Mouse (Mus musculus) cerebellum, postnatal 25 days (tissue): ENCODE results near the gene Rhobtb3.
"Not testable (repeated sequence)": the region's sequence is repeated elsewhere in the genome, so short reads cannot be mapped to it uniquely, and the experiment has no call there.

Experiments
- DNase-seq, 2 experiments: peaks; one replicate each; pipeline ENCODE4 v3.0.0; 2021; ENCODE audit warnings: mixed read lengths in 2 of 2

Rhobtb3 gene

GRCm38 (mm10) chr13:75844833-75845518 is 98.7 kb downstream of the Rhobtb3 start:
- DNase-seq = no peak

- no peak for DNase-seq
Measured at GRCm38 (mm10) chr13:75843993-75844683, 99.6 kb downstream of the Rhobtb3 start.

DNA sequence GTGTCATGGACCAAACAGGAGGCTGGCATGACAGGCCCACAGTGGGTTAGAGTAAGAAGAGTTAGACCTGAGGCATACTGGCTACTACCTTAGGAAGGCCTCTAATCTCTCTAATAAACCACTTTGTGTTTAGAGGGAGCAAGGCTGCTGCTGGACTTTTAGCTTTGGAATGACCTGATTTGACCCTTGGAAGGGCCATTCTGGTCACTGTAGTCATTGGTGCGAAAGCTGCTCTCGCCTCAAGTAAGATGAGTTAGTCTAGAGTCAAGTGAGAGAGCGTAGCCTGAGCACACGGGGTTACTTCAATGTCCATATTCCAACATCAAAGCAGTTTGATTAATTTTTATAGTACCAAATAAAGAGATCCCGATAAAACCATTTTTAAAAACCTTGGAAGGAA is 100.4 kb downstream of the Rhobtb3 start:
- DNase-seq = no peak

GRCm38 (mm10) chr13:75841950-75842349 is 101.8 kb downstream of the Rhobtb3 start:
- no peak for DNase-seq

- peak; percentile 15 to 24 for DNase-seq
Measured at GRCm38 (mm10) chr13:75840752-75841285, 102.9 kb downstream of the Rhobtb3 start.

GRCm38 (mm10) chr13:75839719-75840481 is 103.8 kb downstream of the Rhobtb3 start, which contains the start of gene Glrx:
Gene Glrx (plus strand): TSS chr13:75839868.
- peak; percentile 76 to 80 for DNase-seq

GRCm38 (mm10) chr13:75838506-75838905 is 105.2 kb downstream of the Rhobtb3 start:
- DNase-seq = no peak

DNA sequence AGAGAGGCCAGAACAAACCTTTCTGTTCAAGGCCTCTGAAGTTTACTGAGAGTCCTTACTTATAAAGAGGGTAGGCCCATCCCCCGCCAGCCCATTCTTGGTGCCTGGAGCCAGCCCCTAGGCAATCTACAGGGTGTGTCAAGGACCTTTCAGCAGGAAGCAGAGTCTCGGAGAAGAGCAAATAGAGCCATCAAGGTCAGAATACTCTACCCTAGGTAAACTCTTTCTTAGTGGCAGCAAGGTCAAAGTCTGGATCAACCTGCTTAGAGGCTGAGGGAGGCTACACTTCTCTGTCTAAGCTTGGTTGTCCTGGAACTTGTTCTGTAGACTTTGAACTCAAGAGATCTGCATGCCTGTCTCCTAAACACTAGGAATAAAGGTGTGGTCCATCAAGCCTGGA is 108.3 kb downstream of the Rhobtb3 start:
- no peak for DNase-seq

- no peak for DNase-seq
Measured at GRCm38 (mm10) chr13:75833499-75833898, 110.2 kb downstream of the Rhobtb3 start.

DNA sequence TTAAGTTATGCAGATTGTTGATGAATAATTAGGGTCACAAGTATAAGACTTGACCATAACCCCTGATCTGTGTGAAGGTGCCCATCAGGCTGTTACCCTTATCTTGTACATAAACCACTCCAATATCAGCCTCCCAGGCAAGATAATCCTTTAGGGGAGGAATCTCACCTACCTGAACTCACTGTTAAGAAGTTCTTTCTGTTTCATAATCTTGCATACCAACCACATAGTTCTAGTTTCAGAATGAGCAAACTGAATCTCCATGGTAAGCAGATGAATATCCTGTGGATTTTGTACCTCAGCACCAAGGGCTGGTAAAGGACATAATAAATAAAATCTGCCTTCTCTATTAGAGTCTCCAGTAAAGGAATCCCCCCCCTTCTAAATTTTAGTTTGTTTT is 111.0 kb downstream of the Rhobtb3 start:
- DNase-seq = no peak

DNA sequence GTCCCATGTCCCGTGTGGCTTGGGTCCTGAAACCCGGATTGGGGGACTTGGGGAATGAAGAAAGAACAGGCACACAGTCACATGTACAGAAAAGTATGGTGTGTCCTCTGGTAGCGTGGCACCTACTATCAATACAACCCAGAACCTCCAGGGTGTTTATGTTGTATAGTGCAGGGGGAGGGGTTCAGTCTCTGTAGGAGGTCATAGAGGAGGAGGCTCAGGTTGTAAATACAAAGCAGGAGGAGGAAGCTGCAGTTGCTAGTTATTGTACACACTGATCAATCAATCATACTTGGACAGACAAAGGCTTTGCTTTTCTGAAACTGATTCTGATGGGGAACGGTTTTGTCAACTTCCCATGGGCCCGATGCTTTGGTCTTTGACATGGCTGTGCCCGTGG is 112.0 kb downstream of the Rhobtb3 start:
- DNase-seq = no peak

GRCm38 (mm10) chr13:75830708-75831107 is 113.0 kb downstream of the Rhobtb3 start:
- DNase-seq = no peak

- no peak for DNase-seq
Measured at GRCm38 (mm10) chr13:75825388-75825787, 118.3 kb downstream of the Rhobtb3 start.

GRCm38 (mm10) chr13:75824611-75825319 is 119.0 kb downstream of the Rhobtb3 start:
- no peak for DNase-seq

- no peak for DNase-seq
Measured at GRCm38 (mm10) chr13:75823201-75823600, 120.5 kb downstream of the Rhobtb3 start.

- DNase-seq = not testable (repeated sequence)
Measured at GRCm38 (mm10) chr13:75822366-75822765, 121.4 kb downstream of the Rhobtb3 start.

DNA sequence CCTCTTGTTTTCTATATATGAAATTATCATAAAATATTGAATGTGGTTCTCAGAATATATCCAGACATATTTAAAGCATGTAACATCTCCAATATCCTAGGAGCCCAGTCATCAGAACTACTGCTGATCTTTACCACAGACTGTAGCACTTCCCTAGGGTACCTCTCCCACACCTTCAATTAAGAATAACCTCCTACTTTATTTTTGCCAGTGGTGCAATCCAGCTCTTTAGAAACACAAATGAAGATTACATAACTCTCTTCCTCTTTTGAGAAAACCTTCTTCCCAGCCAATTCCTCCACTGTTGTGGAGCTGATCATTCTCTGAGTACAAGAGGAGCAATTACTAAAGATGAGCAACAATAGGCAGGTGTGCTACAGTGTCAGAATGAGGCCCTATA is 123.8 kb downstream of the Rhobtb3 start:
- DNase-seq = no peak
